Mouse (Mus musculus): ENCODE results near the gene Mlst8. TPM values are rescaled to one million over a fixed set of nuclear protein-coding genes. Genes with fewer than 3 reads are reported as not detected.
A peak's percentile ranks its signal among the peaks of the same experiment; 100 is the strongest.
"Not testable (repeated sequence)": the region's sequence is repeated elsewhere in the genome, so short reads cannot be mapped to it uniquely, and the experiment has no call there.

Gene Mlst8
- total RNA-seq, 2 experiments from 2014 or later = 10.0 to 10.8 TPM

GRCm38 (mm10) chr17:24472512-24472911 is 6.4 kb downstream of the Mlst8 start:
- intact Hi-C loops (cut with DNase I) = no loop called here
- peak; percentile 59 to 60 for DNase-seq

- intact Hi-C loops (cut with DNase I) = no loop called here
- peak in 1 of 2 experiments; percentile 27 for DNase-seq
These were observed 8.0 kb downstream of the Mlst8 start for GRCm38 (mm10) chr17:24470701-24471527.

GRCm38 (mm10) chr17:24469910-24470602 is 8.8 kb downstream of the Mlst8 start, which contains the start of the genes E4f1 and Pgp:
Gene E4f1 (minus strand): TSS chr17:24470313.
Gene Pgp (plus strand): TSS chr17:24470392.
- intact Hi-C loops (cut with DNase I) = no loop called here
- DNase-seq = peak; percentile 99

- intact Hi-C loops (cut with DNase I) = no loop called here
- DNase-seq = no peak
These were observed 9.5 kb downstream of the Mlst8 start for GRCm38 (mm10) chr17:24469336-24469909.

GRCm38 (mm10) chr17:24468636-24469246 is 10.1 kb downstream of the Mlst8 start:
- DNase-seq = no peak
- intact Hi-C loops (cut with DNase I) = no loop called here

GRCm38 (mm10) chr17:24463374-24464133 is 15.3 kb downstream of the Mlst8 start:
- DNase-seq = no peak
- intact Hi-C loops (cut with DNase I) = no loop called here

GRCm38 (mm10) chr17:24462932-24463331 is 15.9 kb downstream of the Mlst8 start:
- no peak for DNase-seq
- intact Hi-C loops (cut with DNase I) = no loop called here

- DNase-seq = no peak
- intact Hi-C loops (cut with DNase I) = no loop called here
These were observed 17.3 kb downstream of the Mlst8 start for GRCm38 (mm10) chr17:24461580-24461979.

GRCm38 (mm10) chr17:24455523-24456206 is 23.2 kb downstream of the Mlst8 start:
- DNase-seq = not testable (repeated sequence)
- intact Hi-C loops (cut with DNase I) = loop anchor here (2.0 kb wide), 1 partner anchor 29 kb away; the partner anchor contains the start of gene Eci1

- intact Hi-C loops (cut with DNase I) = loop anchor here (2.0 kb wide), 1 partner anchor 28 kb away; the partner anchor contains the start of gene Eci1
- peak; percentile 98 to 100 for DNase-seq
These were observed 23.9 kb downstream of the Mlst8 start for GRCm38 (mm10) chr17:24454756-24455522.

- no peak for DNase-seq
- intact Hi-C loops (cut with DNase I) = loop anchor here (2.0 kb wide), 1 partner anchor 27 kb away; the partner anchor contains the start of gene Eci1
These were observed 24.6 kb downstream of the Mlst8 start for GRCm38 (mm10) chr17:24454218-24454755.

GRCm38 (mm10) chr17:24453372-24453771 is 25.5 kb downstream of the Mlst8 start:
- intact Hi-C loops (cut with DNase I) = no loop called here
- no peak for DNase-seq

GRCm38 (mm10) chr17:24451220-24451619 is 27.7 kb downstream of the Mlst8 start:
- DNase-seq = no peak
- intact Hi-C loops (cut with DNase I) = no loop called here

- intact Hi-C loops (cut with DNase I) = no loop called here
- DNase-seq = no peak
These were observed 29.4 kb downstream of the Mlst8 start for GRCm38 (mm10) chr17:24449507-24449906.

- DNase-seq = no peak
- intact Hi-C loops (cut with DNase I) = no loop called here
These were observed 32.3 kb downstream of the Mlst8 start for GRCm38 (mm10) chr17:24446590-24446989.

GRCm38 (mm10) chr17:24443409-24443808 is 35.5 kb downstream of the Mlst8 start:
- intact Hi-C loops (cut with DNase I) = no loop called here

GRCm38 (mm10) chr17:24442632-24443155 is 36.2 kb downstream of the Mlst8 start, which contains the start of gene Dnase1l2:
Gene Dnase1l2 (minus strand): TSS chr17:24443105.
- no peak for DNase-seq
- intact Hi-C loops (cut with DNase I) = no loop called here

More at GRCm38 (mm10) chr17:24443409-24443808, 35.5 kb downstream of the Mlst8 start:
- DNase-seq = no peak

- DNase-seq = no peak
- intact Hi-C loops (cut with DNase I) = no loop called here
These were observed 36.8 kb downstream of the Mlst8 start for GRCm38 (mm10) chr17:24442107-24442506.
